Mouse (Mus musculus) thymus, postnatal 36 days (tissue): Measurements from ENCODE around the gene Cgrrf1.
"Not testable (repeated sequence)": the region's sequence is repeated elsewhere in the genome, so short reads cannot be mapped to it uniquely, and the experiment has no call there.

Experiments used
- DNase-seq, 2 experiments: peaks; one replicate each; pipeline ENCODE4 v3.0.0; 2022; ENCODE audit warnings: mixed read lengths in 2 of 2

Cgrrf1 gene

DNA sequence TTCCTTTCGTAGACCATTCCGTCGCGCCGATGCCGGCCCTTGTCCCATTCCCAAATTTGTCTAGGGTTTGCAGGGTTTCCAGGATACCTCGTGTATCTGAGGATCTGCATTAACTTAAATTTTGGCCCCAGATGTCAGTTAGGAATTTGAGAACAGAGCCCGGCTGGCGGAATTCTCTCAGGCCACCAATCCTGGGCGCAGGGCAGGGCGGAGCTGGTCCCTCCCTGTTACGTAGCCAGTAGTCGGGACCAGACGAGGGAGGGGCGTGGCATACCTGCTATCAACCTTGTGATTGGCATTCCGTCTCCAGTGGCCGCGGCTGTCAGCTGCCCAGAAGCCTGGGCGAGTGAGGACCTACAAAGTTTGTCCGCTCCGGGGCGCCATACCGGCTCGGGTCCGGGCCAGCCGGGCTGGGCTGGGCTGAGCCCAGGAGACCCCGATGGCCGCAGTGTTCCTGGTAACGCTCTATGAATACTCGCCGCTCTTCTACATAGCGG lies at the start of gene Cgrrf1:
Gene Cgrrf1, plus strand, starts transcription at position 289 of the 497 bp plus-strand sequence.
- DNase-seq: peak; percentile 83 to 87

DNA sequence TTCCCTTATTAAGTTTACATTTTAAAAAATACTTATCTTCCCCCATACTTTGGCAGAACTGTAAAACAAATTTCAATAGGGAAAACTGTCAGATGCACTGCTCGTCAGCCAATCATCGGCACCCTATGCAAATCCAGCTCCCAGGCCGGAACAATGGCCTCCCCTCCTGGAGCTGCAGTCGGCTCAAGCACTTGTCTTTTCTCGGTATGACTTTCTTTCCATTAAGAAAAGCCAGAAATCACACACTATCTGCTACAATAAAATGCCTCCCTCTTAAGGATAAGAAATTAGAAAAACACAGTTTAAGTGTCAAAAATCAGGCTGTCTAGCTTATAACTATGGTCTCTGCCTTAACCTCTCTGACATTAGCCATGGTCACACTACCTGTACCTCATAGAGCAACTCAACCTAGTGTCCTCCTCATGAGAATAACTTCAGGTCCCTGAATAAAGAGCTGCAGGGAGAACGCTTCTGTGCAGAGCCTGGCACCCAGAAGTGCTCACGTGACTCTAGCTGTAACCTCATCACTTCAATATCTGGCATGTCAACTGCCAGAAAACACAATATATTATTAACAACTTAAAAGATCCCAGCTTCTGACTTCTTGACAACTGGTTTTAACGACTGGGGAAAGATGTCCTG lies 49.6 kb upstream of the Cgrrf1 start:
- DNase-seq: no peak

DNA sequence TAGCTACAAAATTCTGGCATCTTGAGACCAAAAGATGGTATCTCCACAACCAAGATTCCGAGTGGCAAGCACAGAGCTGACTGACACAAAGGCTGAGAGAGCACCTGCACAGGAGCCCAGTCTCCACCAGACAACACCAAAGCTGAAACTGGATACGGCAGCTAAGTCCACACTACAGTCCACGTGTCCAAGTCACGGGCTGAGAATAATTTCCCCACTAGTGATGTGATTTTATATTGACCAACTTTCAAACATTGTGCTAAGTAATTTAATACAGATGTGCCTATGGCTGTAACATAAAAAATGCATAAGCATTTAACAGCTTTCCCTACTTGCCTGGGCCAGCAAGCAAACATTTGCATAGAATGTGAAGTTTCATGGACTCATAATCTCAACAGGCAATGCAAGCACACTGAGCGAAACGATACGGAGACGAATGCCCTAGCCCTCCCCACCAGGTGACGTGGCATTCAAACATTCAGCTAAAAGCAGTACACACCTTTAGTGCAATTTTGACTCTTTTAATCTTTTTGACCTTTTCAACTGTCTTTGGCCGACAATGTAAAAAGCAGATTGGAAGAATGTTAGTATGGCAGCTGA lies 48.5 kb upstream of the Cgrrf1 start:
- DNase-seq: no peak

- no peak for DNase-seq
Measured at GRCm38 (mm10) chr14:46785247-46785646, 46.7 kb upstream of the Cgrrf1 start.

GRCm38 (mm10) chr14:46787454-46787786 lies 44.5 kb upstream of the Cgrrf1 start:
- no peak for DNase-seq

- peak; percentile 89 to 91 for DNase-seq
Measured at GRCm38 (mm10) chr14:46787787-46788504, 44.0 kb upstream of the Cgrrf1 start, which contains the start of gene Cnih1. Gene Cnih1, minus strand, starts transcription at chr14:46788411.

- no peak for DNase-seq
Measured at GRCm38 (mm10) chr14:46788505-46788901, 43.4 kb upstream of the Cgrrf1 start.

- DNase-seq: peak; percentile 23 to 30
Measured at GRCm38 (mm10) chr14:46790303-46790702, 41.6 kb upstream of the Cgrrf1 start.

DNA sequence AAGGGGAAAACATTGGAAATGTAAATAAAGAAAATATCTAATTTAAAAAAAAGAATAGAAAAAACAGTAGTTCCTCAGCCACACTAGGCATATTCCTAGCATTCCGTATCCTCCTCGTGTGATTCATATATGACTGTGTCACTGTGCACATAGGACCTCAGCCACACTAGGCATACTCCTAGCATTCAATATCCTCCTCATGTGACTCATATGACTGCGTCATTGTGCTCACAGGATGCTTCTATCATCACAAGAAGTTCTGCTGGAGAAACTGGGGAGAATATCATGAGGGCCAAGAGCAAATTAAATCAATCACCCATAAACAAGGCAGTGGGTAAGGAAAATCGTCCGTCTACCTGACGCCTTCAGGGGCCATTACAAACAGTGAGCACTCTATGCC lies 41.2 kb upstream of the Cgrrf1 start:
- no peak for DNase-seq

DNA sequence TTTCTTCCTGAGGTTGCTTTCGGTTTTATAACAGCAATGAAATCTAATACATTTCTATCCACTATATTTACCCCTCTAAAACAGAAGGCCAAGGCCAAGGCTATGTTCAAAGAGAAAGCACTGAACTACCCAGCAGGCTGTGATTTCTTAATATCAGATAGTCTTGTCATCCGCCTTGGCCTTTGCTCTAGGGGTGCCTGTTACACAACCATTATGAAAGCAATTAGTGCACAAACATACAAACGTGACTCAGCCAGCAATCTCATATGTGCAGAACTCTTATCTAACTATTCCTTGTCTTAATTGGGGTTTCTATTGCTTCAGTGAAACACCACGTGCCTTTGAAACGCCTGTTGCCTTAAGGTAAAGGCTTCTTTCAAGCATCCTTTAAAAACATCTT lies 37.8 kb upstream of the Cgrrf1 start:
- DNase-seq: no peak

DNA sequence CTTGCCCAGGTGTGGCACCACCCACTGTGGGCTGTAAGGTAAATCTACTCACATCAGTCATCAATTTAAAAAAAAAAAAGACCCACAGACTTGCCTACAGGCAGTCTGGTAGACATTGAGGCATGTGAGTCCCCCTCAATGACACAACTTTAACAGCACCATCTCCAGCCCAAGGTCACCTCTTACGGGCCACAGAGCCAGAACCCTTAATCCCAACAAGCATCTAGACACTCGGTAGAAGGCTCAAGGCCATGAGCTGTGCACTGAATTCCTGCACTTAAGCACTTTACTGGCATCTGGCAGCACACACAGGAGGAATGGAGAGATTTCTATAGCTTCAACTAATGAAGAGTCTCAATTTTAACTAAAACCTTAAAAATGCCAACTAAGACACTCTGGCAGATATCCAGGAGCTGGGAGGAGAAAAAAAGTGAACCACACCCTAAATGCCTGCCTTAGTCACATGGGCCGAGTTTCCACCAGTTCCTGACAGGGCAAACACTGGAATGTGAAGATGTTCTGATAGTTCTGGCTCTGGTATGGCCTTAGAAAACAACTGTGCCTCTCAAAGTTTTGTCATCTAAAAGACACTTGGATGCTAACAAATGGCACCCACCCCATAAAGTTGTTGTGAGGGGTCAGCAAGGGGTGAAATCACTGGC lies 31.1 kb upstream of the Cgrrf1 start:
- no peak for DNase-seq

DNA sequence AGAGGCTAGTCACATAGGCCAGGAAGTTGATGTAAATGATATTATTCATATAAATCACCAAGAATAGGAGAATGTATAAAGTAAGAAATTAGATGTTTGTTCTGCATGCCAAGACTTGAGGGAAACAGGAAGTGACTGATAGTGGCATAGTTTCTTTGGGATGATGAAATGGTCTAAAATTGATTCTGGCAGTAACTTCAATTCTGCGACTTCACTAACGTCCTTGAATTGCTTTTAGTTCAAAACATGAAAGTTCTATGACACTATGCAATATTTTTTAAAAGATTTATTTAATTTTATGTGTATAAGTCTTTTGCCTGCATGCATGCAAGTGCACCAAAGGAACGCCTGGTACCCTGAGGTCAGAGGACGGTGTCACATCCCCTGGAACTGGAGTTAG lies 28.7 kb upstream of the Cgrrf1 start:
- no peak for DNase-seq

GRCm38 (mm10) chr14:46803791-46804190 lies 28.1 kb upstream of the Cgrrf1 start:
- DNase-seq: no peak

- DNase-seq: no peak
Measured at GRCm38 (mm10) chr14:46806186-46806585, 25.7 kb upstream of the Cgrrf1 start.

- no peak for DNase-seq
Measured at GRCm38 (mm10) chr14:46807927-46808326, 24.0 kb upstream of the Cgrrf1 start.

GRCm38 (mm10) chr14:46815640-46816039 lies 16.3 kb upstream of the Cgrrf1 start:
- DNase-seq: no peak

DNA sequence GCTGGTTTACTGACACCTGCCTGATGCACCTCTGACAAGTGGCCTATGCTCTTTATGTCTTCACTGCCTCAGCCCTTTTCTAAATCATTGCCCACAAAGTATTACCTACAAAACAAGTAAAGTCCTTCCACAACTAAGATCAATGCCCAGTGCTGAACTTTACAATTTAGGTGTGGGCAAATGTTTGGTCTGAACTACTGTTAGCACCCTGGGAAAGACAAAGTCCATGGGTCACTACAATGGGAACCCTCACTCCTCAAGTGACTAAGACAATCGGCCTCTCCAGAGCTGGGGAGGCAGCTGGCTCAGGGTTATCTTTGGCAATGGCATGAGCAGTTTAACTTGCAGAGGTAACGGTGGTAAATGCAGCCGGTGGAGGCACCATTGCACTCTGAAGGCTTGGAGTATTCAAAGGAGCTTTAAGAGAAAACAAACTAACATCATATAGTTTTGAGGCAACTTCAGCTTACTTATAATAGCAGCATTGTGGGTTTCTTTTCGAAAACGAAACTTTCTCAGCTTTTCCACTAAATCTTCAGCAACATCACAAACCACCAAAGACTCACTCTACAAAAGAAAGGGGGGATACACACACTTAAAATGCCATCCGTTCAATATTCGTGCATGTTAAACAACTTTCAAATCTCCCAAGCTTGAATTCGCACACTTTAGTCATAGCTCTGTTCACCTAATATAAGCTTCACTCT lies 14.9 kb upstream of the Cgrrf1 start:
- no peak for DNase-seq

DNA sequence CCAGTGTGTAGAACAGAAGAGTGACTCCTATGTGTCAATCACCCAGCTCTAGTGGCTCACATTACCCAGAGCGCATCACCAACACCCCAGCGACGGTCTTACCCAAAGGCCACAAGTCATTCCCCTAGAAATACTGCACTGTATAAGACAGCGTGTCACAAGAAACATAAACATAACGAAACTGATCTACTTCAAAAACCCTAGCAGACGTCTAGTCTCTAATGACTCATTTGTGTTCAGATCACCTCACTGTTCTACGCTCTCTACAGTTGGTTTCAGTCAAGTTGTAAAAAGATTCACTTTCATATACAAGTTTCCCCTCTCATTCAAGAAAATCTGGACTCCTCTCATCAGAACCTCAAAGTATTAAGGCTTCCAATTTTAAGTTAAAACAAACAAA lies 13.2 kb upstream of the Cgrrf1 start:
- DNase-seq: no peak

- DNase-seq: not testable (repeated sequence)
Measured at GRCm38 (mm10) chr14:46819961-46820360, 12.0 kb upstream of the Cgrrf1 start.

DNA sequence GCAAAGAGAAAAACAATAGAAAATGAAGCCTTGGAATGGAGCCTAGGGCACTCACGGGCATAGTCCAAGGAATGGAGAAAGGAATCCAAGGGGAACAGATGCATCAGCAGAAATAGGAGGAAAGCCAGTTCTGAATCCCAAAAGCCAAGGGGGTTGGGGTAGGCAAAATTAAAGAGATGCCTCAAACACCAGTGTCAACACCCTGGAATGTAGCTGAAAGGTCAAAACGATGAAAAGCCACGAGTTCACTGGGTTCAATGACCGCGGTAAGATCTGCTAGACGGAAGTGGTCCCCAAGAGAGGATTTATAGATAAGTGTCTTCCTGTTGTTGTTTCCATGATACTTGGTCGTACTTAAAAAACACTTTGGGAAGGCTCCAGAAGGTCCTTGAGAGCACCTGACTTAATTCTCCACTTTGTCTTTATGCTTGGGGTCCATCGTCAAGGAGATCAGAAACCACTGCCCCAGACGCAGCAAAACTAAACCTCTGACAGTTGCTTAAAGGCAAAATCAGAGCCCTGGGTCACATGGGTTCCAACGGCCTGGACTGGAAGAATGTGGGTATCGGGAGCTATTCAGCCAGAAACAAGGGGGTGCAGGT lies 10.6 kb upstream of the Cgrrf1 start:
- DNase-seq: no peak

DNA sequence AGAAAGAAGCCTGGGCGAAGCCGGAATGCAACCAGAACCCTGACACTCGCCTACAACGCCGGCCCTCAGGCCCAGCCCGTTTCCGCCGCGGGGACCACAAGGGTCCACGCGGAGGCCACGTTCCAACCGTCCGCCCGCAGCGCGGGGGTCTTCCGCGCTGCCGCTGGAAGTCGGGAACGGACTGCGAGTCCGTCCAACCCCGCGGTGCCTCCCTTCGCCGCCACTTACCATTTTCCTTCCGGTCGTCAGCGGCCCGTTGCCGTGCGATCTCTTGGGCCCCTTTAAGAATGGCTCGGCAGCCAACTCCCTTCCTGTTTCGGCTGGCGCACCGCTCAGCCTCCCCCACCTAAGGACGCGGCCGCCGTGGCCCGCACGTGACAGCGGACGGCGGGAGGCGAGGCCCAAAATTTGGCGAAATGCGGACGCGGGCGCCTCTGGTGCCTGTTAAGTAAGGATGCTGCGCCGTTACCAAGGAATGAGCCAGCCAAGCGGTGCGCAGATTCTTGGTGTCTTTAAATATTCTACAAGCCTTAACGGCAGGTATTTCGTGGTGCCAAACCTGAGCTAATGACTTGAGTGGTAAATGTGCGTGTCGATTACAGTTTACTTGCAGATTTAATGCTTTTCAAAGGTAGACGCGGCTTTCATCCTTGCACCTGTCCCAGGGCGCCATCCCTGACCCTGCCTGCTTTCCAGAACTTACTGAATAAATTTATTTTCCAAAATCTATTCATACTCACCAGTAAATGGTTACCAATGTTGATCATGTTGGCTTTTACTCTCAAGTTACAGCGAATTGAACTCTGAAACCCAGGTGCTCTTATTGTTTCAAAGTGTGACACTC lies 9.8 kb upstream of the Cgrrf1 start, which contains the start of gene Gmfb:
Gene Gmfb, minus strand, starts transcription at position 370 of the 844 bp plus-strand sequence.
- DNase-seq: peak; percentile 94
